Mouse (Mus musculus) C2C12 (cell line): Measurements from ENCODE around the gene Ccdc87.
"Not testable (repeated sequence)": the region's sequence is repeated elsewhere in the genome, so short reads cannot be mapped to it uniquely, and the experiment has no call there.

Experiments used
- CEBPB ChIP-seq: IDR thresholded peaks from one replicate; pipeline ENCODE4 v1.6.1; 2011; ENCODE audit warnings: low read depth, mild to moderate bottlenecking, control low read depth, moderate library complexity
- CTCF ChIP-seq: IDR thresholded peaks from one replicate; pipeline ENCODE4 v1.5.1; 2011; ENCODE audit not compliant: control insufficient read depth, insufficient read depth, insufficient read length
- MAX ChIP-seq: IDR thresholded peaks from one replicate; pipeline ENCODE4 v1.6.1; 2011; ENCODE audit warnings: mild to moderate bottlenecking, control low read depth
- MYOD1 ChIP-seq: IDR thresholded peaks from one replicate; pipeline ENCODE4 v1.6.1; 2011; ENCODE audit warnings: low read depth; ENCODE audit not compliant: control insufficient read depth, insufficient read length
- MYOG ChIP-seq: IDR thresholded peaks from one replicate; pipeline ENCODE4 v1.6.1; 2011; ENCODE audit not compliant: control insufficient read depth, insufficient read length; ENCODE audit errors: extremely low read depth
- USF1 ChIP-seq: IDR thresholded peaks from one replicate; pipeline ENCODE4 v1.6.1; 2011; ENCODE audit warnings: low read depth, mild to moderate bottlenecking, control low read depth, moderate library complexity

DNA sequence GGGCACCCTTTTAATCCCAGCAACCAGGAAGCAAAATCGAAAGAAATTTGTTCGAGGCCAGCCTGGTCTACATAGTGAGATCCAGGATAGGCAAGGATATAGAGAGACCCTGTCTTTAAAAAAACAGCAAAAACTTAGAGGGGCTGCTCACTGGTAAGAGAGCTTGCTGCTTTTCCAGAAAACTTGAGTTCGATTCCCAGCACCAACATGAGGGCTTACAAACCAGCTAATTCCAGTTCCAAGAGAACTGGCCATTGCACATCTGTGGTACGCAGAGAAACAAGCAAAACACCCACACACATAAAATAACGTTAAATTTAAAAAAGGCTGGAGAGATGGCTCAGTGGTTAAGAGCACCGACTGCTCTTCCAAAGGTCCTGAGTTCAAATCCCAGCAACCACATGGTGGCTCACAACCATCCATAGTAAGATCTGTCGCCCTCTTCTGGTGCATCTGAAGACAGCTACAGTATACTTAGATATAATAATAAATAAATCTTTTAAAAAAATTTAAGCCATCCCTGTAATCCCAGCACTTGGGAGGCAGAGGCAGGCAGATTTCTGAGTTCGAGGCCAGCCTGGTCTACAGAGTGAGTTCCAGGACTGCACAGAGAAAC is 26.7 kb upstream of the Ccdc87 start:
- TF ChIP-seq MYOG, USF1, MYOD1, CTCF, MAX, CEBPB: not testable (repeated sequence)
